In genomic region chr15:82232651-82233050, GRCm38 (mm10) we compare ENCODE assay signal across 18 mouse cellular contexts. TPM values are rescaled to one million over a fixed set of nuclear protein-coding genes. Genes with fewer than 3 reads are reported as not detected.
DNase-seq lines count a peak whose midpoint lies in the region; ATAC-seq and TF ChIP-seq lines count a peak whose summit lies in the region.
"Had no signal": no experiment of that assay in that cellular context is flagged by ENCODE, and none has a peak within 500 bp of the region (broad histone marks: within the 10 kb centered on the region; RNA-seq: fewer than 3 reads in every experiment).

No protein-coding gene starts in this region.

- no peak overlapping the region for H3K4me2 ChIP-seq in liver, embryonic 13.5 days
- no peak overlapping the region for H3K4me2 ChIP-seq in liver, postnatal 0 days (ENCODE audit: low read depth, low read length)
- H3K4me2 ChIP-seq: embryonic facial prominence, embryonic 13.5 days; forebrain, embryonic 12.5 days; heart, embryonic 11.5 days; heart, embryonic 15.5 days; hindbrain, embryonic 14.5 days had no signal

- no peak for TF ChIP-seq CTCF in liver, postnatal 0 days (IDR thresholded peaks at IDR 0.05; ENCODE audit: low read depth)

- no peaks in the 10 kb centered on the region for H3K9me3 ChIP-seq in liver, embryonic 13.5 days (replicated peaks)
- no peaks in the 10 kb centered on the region for H3K9me3 ChIP-seq in liver, postnatal 0 days (ENCODE audit: low read length)
- H3K9me3 ChIP-seq: embryonic facial prominence, embryonic 13.5 days; forebrain, embryonic 12.5 days; heart, embryonic 15.5 days had no signal

- H3K27ac ChIP-seq in liver, embryonic 13.5 days = peak overlapping the region; percentile 45; the same call in 1 of the 2 replicates
- no peak overlapping the region for H3K27ac ChIP-seq in liver, postnatal 0 days (ENCODE audit: low read depth)
- H3K27ac ChIP-seq: embryonic facial prominence, embryonic 13.5 days; forebrain, embryonic 12.5 days; heart, adult 2 months; heart, embryonic 15.5 days; hindbrain, embryonic 14.5 days had no signal

- H3K27me3 ChIP-seq in liver, embryonic 13.5 days = peaks cover 2% of the 10 kb centered on the region; the same call in 1 of the 2 replicates
- no peaks in the 10 kb centered on the region for H3K27me3 ChIP-seq in liver, postnatal 0 days (ENCODE audit: insufficient read depth, low read length)
- H3K27me3 ChIP-seq: embryonic facial prominence, embryonic 13.5 days; forebrain, embryonic 12.5 days had no signal

- 79% methylated on average over 4 of the region's 4 CpGs for WGBS in liver, embryonic 13.5 days (ENCODE audit: insufficient replicate concordance)
- WGBS in liver, postnatal 0 days (ENCODE audit: insufficient replicate concordance) = 80% methylated on average over 4 of the region's 4 CpGs

- no peak overlapping the region for H3K4me3 ChIP-seq in liver, embryonic 13.5 days (replicated peaks)
- H3K4me3 ChIP-seq in liver, postnatal 0 days (ENCODE audit: low read depth, low read length) = no peak overlapping the region
- H3K4me3 ChIP-seq: embryonic facial prominence, embryonic 13.5 days; forebrain, embryonic 12.5 days; heart, adult 2 months; heart, embryonic 15.5 days had no signal

- DNase-seq in cerebellum, adult 11-12 months = peak; percentile 62
- no peak for DNase-seq in cerebellum, adult 11 months
- DNase-seq in liver, embryonic 13.5 days = no peak
- DNase-seq in liver, postnatal 0 days = no peak
- peak; percentile 63 to 66 for DNase-seq in B cell, adult 2 months
- peak; percentile 80 to 81 for DNase-seq in spleen, postnatal 36 days (ENCODE audit: low spot score in 2 of 2)
- no peak for DNase-seq in retina, embryonic 14.5 days (ENCODE audit: low spot score)
- DNase-seq: adrenal gland, adult 8-10 months; adrenal gland, postnatal 36 days had no signal

- H3K4me1 ChIP-seq in liver, embryonic 13.5 days (replicated peaks) = peaks cover 49% of the 10 kb centered on the region
- peaks cover 20% of the 10 kb centered on the region for H3K4me1 ChIP-seq in liver, postnatal 0 days (ENCODE audit: insufficient read depth)
- H3K4me1 ChIP-seq: embryonic facial prominence, embryonic 13.5 days had no signal

- H3K9ac ChIP-seq in liver, embryonic 13.5 days = 0 out of 2 replicates have a peak overlapping the region, but pooled peaks have one; percentile 15
- no peak overlapping the region for H3K9ac ChIP-seq in liver, postnatal 0 days (replicated peaks)
- H3K9ac ChIP-seq: embryonic facial prominence, embryonic 13.5 days; forebrain, embryonic 12.5 days; forebrain, postnatal 0 days; heart, embryonic 15.5 days; hindbrain, embryonic 14.5 days had no signal

- peaks cover 12% of the 10 kb centered on the region for H3K36me3 ChIP-seq in liver, embryonic 13.5 days
- H3K36me3 ChIP-seq in liver, postnatal 0 days (replicated peaks; ENCODE audit: insufficient read depth, low read length) = no peaks in the 10 kb centered on the region
- H3K36me3 ChIP-seq: heart, embryonic 15.5 days had no signal

- no peak for TF ChIP-seq EP300 in liver, postnatal 0 days (IDR thresholded peaks at IDR 0.05; ENCODE audit: low read depth)

- ATAC-seq in liver, embryonic 13.5 days (ENCODE audit: low read depth) = no peak
- no peak for ATAC-seq in liver, postnatal 0 days
- no peak for ATAC-seq in activated CD4-positive, CD25-positive, alpha-beta regulatory T cell, adult 4 months

RNA-seq across cellular contexts. Expression of gene Tnfrsf13c, which starts 8.5 kb away (rescaled TPM):
- polyA plus RNA-seq in liver, embryonic 13.5 days (2015; fragmentation: Nextera tagmentation; extraction: Ambion mirVana) = 0.38 and 0.87 TPM in 2 replicates
- polyA plus RNA-seq in liver, postnatal 0 days (2015; fragmentation: Nextera tagmentation; extraction: Ambion mirVana) = 2.0 and 2.3 TPM in 2 replicates
- polyA plus RNA-seq in activated CD4-positive, CD25-positive, alpha-beta regulatory T cell, adult 4 months (2017; shearing (Covaris generic)) = 10 to 100 TPM in 1 of 2 experiments, 1 to 10 TPM in 1; 2.5 to 10.9 TPM
- polyA plus RNA-seq: heart, embryonic 15.5 days had no signal

RNA-seq across cellular contexts. Expression of gene Cenpm, which starts 11.9 kb away (rescaled TPM):
- 41.7 and 45.6 TPM in 2 replicates for polyA plus RNA-seq in liver, embryonic 13.5 days (2015; fragmentation: Nextera tagmentation; extraction: Ambion mirVana)
- polyA plus RNA-seq in liver, postnatal 0 days (2015; fragmentation: Nextera tagmentation; extraction: Ambion mirVana) = 27.8 and 30.7 TPM in 2 replicates
- polyA plus RNA-seq in activated CD4-positive, CD25-positive, alpha-beta regulatory T cell, adult 4 months (2017; shearing (Covaris generic)) = 10 to 100 TPM; 21.6 to 34.7 TPM

RNA-seq across cellular contexts. Expression of gene 1500009C09Rik, which starts 19.5 kb away (rescaled TPM):
- polyA plus RNA-seq in liver, embryonic 13.5 days (2015; fragmentation: Nextera tagmentation; extraction: Ambion mirVana) = not detected in 2 replicates
- not detected in 2 replicates for polyA plus RNA-seq in liver, postnatal 0 days (2015; fragmentation: Nextera tagmentation; extraction: Ambion mirVana)
- polyA plus RNA-seq in activated CD4-positive, CD25-positive, alpha-beta regulatory T cell, adult 4 months (2017; shearing (Covaris generic)) = not detected
- polyA plus RNA-seq: gonadal fat pad, adult 2 months; heart, embryonic 11.5 days; heart, embryonic 15.5 days had no signal

RNA-seq across cellular contexts. Expression of gene Shisa8, which starts 20.0 kb away (rescaled TPM):
- polyA plus RNA-seq in liver, embryonic 13.5 days (2015; fragmentation: Nextera tagmentation; extraction: Ambion mirVana) = 0.08 and 0.10 TPM in 2 replicates
- polyA plus RNA-seq in liver, postnatal 0 days (2015; fragmentation: Nextera tagmentation; extraction: Ambion mirVana) = 0.08 and 0.13 TPM in 2 replicates
- polyA plus RNA-seq in activated CD4-positive, CD25-positive, alpha-beta regulatory T cell, adult 4 months (2017; shearing (Covaris generic)) = not detected

RNA-seq across cellular contexts. Expression of gene Sept3, which starts 42.0 kb away (rescaled TPM):
- 0.36 and 0.84 TPM in 2 replicates for polyA plus RNA-seq in liver, embryonic 13.5 days (2015; fragmentation: Nextera tagmentation; extraction: Ambion mirVana)
- polyA plus RNA-seq in liver, postnatal 0 days (2015; fragmentation: Nextera tagmentation; extraction: Ambion mirVana) = 0.06 and 0.07 TPM in 2 replicates
- not detected for polyA plus RNA-seq in activated CD4-positive, CD25-positive, alpha-beta regulatory T cell, adult 4 months (2017; shearing (Covaris generic))

Comparison
In these comparisons a context has a peak if more than half of its experiments do, and no peak if none do; other contexts are left out.
1. DNase-seq: peak in cerebellum, adult 11-12 months (single experiment), B cell, adult 2 months (2 of 2) and spleen, postnatal 36 days (2 of 2); none in cerebellum, adult 11 months (single experiment), liver, embryonic 13.5 days (single experiment), liver, postnatal 0 days (single experiment) and retina, embryonic 14.5 days (single experiment).